Mouse (Mus musculus) midbrain, embryonic 14.5 days (tissue): ENCODE data around the gene Gabrb1. TPM values are rescaled to one million over a fixed set of nuclear protein-coding genes. Genes with fewer than 3 reads are reported as not detected.
A peak's percentile ranks its signal among the peaks of the same experiment; 100 is the strongest.

Experiments used
- ATAC-seq: fragments of 200-750 bp; cut with Nextera tagmentation; 2 replicates; pipeline ENCODE4 v1.8.0; 2017; ENCODE audit warnings: moderate number of reproducible peaks, moderate library complexity; ENCODE audit not compliant: low FRiP score, low TSS enrichment
- DNase-seq: peaks from one replicate; pipeline ENCODE4 v3.0.0-alpha.2; 2015
- H3K27ac ChIP-seq: fragments of 300-500 bp; sonication (generic); replicated peaks from 2 replicates; pipeline ENCODE4 v1.5.1; 2014; ENCODE audit warnings: mild to moderate bottlenecking, low read depth, low read length, moderate library complexity
- H3K27me3 ChIP-seq: fragments of 300-500 bp; sonication (generic); 2 replicates; pipeline ENCODE4 v1.6.1; 2014; ENCODE audit warnings: low read length, control low read depth, mixed read lengths; ENCODE audit not compliant: control insufficient read depth, insufficient read depth
- H3K36me3 ChIP-seq: fragments of 300-500 bp; sonication (generic); 2 replicates; pipeline ENCODE4 v1.6.1; 2014; ENCODE audit warnings: low read length, control low read depth; ENCODE audit not compliant: control insufficient read depth, insufficient read depth
- H3K4me1 ChIP-seq: fragments of 300-500 bp; sonication (generic); 2 replicates; pipeline ENCODE4 v1.6.1; 2014; ENCODE audit warnings: mild to moderate bottlenecking, antibody characterized with exemption, low read length, control low read depth; ENCODE audit not compliant: control insufficient read depth, insufficient read depth
- H3K4me2 ChIP-seq: fragments of 300-500 bp; sonication (generic); 2 replicates; pipeline ENCODE4 v1.6.1; 2014; ENCODE audit warnings: mild to moderate bottlenecking, low read length, moderate library complexity
- H3K4me3 ChIP-seq: fragments of 300-500 bp; sonication (generic); replicated peaks from 2 replicates; pipeline ENCODE4 v1.5.1; 2014; ENCODE audit warnings: low read depth, low read length
- H3K9ac ChIP-seq: fragments of 300-500 bp; sonication (generic); replicated peaks from 2 replicates; pipeline ENCODE4 v1.6.1; 2014; ENCODE audit warnings: mild to moderate bottlenecking, low read length, moderate library complexity
- H3K9me3 ChIP-seq: fragments of 300-500 bp; sonication (generic); 2 replicates; pipeline ENCODE4 v1.6.1; 2016; ENCODE audit warnings: low read length, control low read depth, mixed read lengths; ENCODE audit not compliant: control insufficient read depth
- WGBS: fragments of 180-500 bp; shearing (Covaris S2); extraction: QIAGEN DNeasy Blood & Tissue Kit; methylation state at CpG from one replicate; pipeline ENCODE4 v1.1.7; 2014; 5-methylcytosine and 5-hydroxymethylcytosine counted together
- polyA plus RNA-seq: library from polyadenylated mRNA; unstranded; fragments of >200 nt; fragmentation: Nextera tagmentation; extraction: Ambion mirVana; gene quantifications from 2 replicates; pipeline ENCODE4 v1.2.1, GENCODE M21; 2014

Gene Gabrb1
- polyA plus RNA-seq, 1 experiment from 2014 or later, result 18.8 TPM

GRCm38 (mm10) chr5:71965529-71965928 lies 307.6 kb downstream of the Gabrb1 start:
- WGBS, result 83% methylated on average over 2 of the region's 2 CpGs
- no peak overlapping the region for H3K27ac ChIP-seq
- no peak for ATAC-seq
- no peak overlapping the region for H3K9ac ChIP-seq
- H3K36me3 ChIP-seq, result no peaks in the 10 kb centered on the region
- no peaks in the 10 kb centered on the region for H3K9me3 ChIP-seq
- H3K27me3 ChIP-seq, result no peaks in the 10 kb centered on the region
- no peak for DNase-seq
- H3K4me2 ChIP-seq, result no peak overlapping the region
- no peak overlapping the region for H3K4me3 ChIP-seq
- H3K4me1 ChIP-seq, result peaks cover 14% of the 10 kb centered on the region

DNA sequence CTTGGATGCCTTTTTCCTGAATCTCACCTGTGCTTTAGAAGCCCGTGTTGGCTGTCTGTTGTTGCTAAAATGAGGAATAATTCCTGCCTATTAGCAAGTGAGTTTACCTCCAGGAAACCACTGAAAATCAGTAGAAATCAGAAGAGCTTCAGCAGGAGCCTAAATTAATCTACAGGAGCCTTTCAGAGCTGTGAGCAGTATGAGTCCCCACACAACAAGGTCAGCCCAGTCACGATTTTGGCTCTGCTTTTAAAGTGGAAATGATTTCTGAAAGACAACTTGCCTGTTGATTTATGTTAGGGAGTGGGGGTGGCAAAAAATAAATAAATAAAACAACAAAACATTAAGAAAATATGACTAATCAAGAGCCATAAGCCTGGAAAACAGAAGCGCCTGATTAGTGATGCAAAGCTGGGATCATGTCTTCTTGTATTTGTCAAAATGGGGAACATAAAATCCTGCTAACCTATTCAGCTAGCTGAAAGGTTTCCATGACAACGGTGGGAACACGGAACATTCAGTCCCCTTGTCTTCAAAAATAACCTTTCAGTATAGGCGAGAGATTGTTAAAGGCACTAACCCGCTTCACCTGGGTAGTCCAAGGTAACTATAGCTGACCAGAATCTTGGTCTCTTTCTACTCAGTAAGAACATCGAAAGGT lies 312.4 kb downstream of the Gabrb1 start:
- peak; percentile 85 for DNase-seq
- no peaks in the 10 kb centered on the region for H3K9me3 ChIP-seq
- H3K9ac ChIP-seq, result no peak overlapping the region
- WGBS, result 28% methylated on average over 8 of the region's 8 CpGs
- peaks cover 23% of the 10 kb centered on the region for H3K4me1 ChIP-seq
- H3K4me3 ChIP-seq, result no peak overlapping the region
- 0 out of 2 replicates have a peak overlapping the region, but pooled peaks have one; percentile 7 for H3K4me2 ChIP-seq
- peak overlapping the region; percentile 72 for H3K27ac ChIP-seq
- no peaks in the 10 kb centered on the region for H3K36me3 ChIP-seq
- peak; percentile 56; the same call in 1 of the 2 replicates for ATAC-seq
- no peaks in the 10 kb centered on the region for H3K27me3 ChIP-seq

GRCm38 (mm10) chr5:71972831-71973230 lies 314.9 kb downstream of the Gabrb1 start:
- H3K9me3 ChIP-seq, result no peaks in the 10 kb centered on the region
- H3K9ac ChIP-seq, result no peak overlapping the region
- ATAC-seq (no peak), DNase-seq (peak; percentile 62)
- WGBS, result 53% methylated on average over 5 of the region's 5 CpGs
- H3K4me3 ChIP-seq, result no peak overlapping the region
- no peak overlapping the region for H3K4me2 ChIP-seq
- peaks cover 35% of the 10 kb centered on the region for H3K4me1 ChIP-seq
- H3K36me3 ChIP-seq, result no peaks in the 10 kb centered on the region
- no peaks in the 10 kb centered on the region for H3K27me3 ChIP-seq
- H3K27ac ChIP-seq, result peak overlapping the region; percentile 32; the same call in 1 of the 2 replicates

- Histone ChIP-seq H3K36me3 (no peaks in the 10 kb centered on the region), H3K4me3 (no peak overlapping the region), H3K4me2 (no peak overlapping the region), H3K9ac (no peak overlapping the region), H3K27me3 (no peaks in the 10 kb centered on the region), H3K4me1 (peaks cover 18% of the 10 kb centered on the region), H3K9me3 (no peaks in the 10 kb centered on the region), H3K27ac (peak overlapping the region; percentile 57)
- ATAC-seq (no peak), DNase-seq (no peak)
- WGBS, result 45% methylated on average over 4 of the region's 4 CpGs
These were observed 318.2 kb downstream of the Gabrb1 start for GRCm38 (mm10) chr5:71976133-71976532.

GRCm38 (mm10) chr5:71976571-71977061 lies 318.7 kb downstream of the Gabrb1 start:
- Histone ChIP-seq H3K36me3 (no peaks in the 10 kb centered on the region), H3K9me3 (no peaks in the 10 kb centered on the region), H3K9ac (no peak overlapping the region), H3K4me2 (peak overlapping the region; percentile 17; the same call in 1 of the 2 replicates), H3K27ac (peak overlapping the region; percentile 57), H3K27me3 (no peaks in the 10 kb centered on the region), H3K4me3 (no peak overlapping the region), H3K4me1 (peaks cover 18% of the 10 kb centered on the region)
- ATAC-seq (peak; percentile 92), DNase-seq (peak; percentile 91)
- WGBS, result 2% methylated on average over 5 of the region's 5 CpGs

DNA sequence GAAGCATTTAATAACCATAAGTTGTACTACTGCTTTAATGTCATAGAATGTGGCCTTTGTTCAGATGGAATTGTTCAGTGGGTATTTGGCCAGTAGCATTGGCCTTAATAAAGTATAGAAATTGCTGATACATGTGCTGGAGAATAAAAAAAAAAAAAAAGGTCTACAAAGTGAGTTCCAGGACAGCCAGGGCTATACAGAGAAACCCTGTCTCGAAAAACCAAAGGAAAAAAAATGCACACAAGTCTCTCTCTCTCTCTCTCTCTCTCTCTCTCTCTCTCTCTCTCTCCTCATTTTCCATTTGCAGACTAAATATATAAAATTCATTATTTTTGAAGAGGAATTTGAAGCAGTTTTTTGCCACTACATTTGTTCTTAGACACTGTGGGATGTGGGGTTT lies 328.6 kb downstream of the Gabrb1 start:
- no peaks in the 10 kb centered on the region for H3K27me3 ChIP-seq
- no peak overlapping the region for H3K9ac ChIP-seq
- ATAC-seq, result no peak
- H3K4me1 ChIP-seq, result peaks cover 5% of the 10 kb centered on the region; the same call in 1 of the 2 replicates
- no peak overlapping the region for H3K4me3 ChIP-seq
- H3K9me3 ChIP-seq, result no peaks in the 10 kb centered on the region
- no peak for DNase-seq
- no peak overlapping the region for H3K27ac ChIP-seq
- WGBS, result 65% methylated on average over 1 of the region's 1 CpGs
- H3K36me3 ChIP-seq, result no peaks in the 10 kb centered on the region
- H3K4me2 ChIP-seq, result no peak overlapping the region

- 35% methylated on average over 5 of the region's 5 CpGs for WGBS
- peak; percentile 48; the same call in 1 of the 2 replicates for ATAC-seq
- no peak overlapping the region for H3K4me2 ChIP-seq
- H3K4me1 ChIP-seq, result peaks cover 5% of the 10 kb centered on the region; the same call in 1 of the 2 replicates
- no peak overlapping the region for H3K4me3 ChIP-seq
- peak; percentile 57 for DNase-seq
- no peaks in the 10 kb centered on the region for H3K27me3 ChIP-seq
- H3K27ac ChIP-seq, result peak overlapping the region; percentile 3; the same call in 1 of the 2 replicates
- no peaks in the 10 kb centered on the region for H3K36me3 ChIP-seq
- no peaks in the 10 kb centered on the region for H3K9me3 ChIP-seq
- H3K9ac ChIP-seq, result no peak overlapping the region
These were observed 329.1 kb downstream of the Gabrb1 start for GRCm38 (mm10) chr5:71986983-71987398.

DNA sequence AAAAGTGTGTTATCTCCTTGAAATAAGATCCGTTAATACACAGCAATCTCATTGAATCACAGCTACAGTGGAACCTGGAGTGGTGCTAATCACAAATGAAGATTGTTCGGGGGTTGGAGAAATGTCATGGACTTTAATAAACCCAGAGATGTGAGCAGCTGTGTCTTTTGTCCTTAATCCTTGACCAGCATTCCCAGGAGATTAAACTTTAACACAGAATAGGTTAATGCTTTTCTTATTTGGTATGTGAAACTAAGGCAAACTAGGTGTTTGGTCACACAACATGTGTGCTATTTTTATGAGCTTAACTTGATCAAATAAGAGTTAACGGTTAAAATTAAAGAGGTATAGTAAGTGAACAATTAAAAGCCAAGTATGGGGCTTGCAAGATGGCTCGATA lies 341.6 kb downstream of the Gabrb1 start:
- Histone ChIP-seq H3K36me3 (no peaks in the 10 kb centered on the region), H3K9ac (no peak overlapping the region), H3K27ac (no peak overlapping the region), H3K4me2 (no peak overlapping the region), H3K4me3 (no peak overlapping the region), H3K27me3 (no peaks in the 10 kb centered on the region), H3K4me1 (no peaks in the 10 kb centered on the region), H3K9me3 (no peaks in the 10 kb centered on the region)
- ATAC-seq (no peak), DNase-seq (no peak)
- 60% methylated on average over 4 of the region's 4 CpGs for WGBS
